Mouse (Mus musculus): ENCODE measurements around the gene Popdc2.

- TF ChIP-seq CTCF (IDR thresholded peaks at IDR 0.05; ENCODE audit: low read depth) (peak; percentile 65), EP300 (IDR thresholded peaks at IDR 0.05; ENCODE audit: low read depth) (no peak)
These were observed 16.9 kb upstream of the Popdc2 start for GRCm38 (mm10) chr16:38344941-38345725.

All from heart, postnatal 0 days (tissue).